In genomic region chr11:31803319-31803891, GRCm38 (mm10) we compare ENCODE assay signal across 9 mouse cellular contexts.
DNase-seq lines count a peak whose midpoint lies in the region; ATAC-seq and TF ChIP-seq lines count a peak whose summit lies in the region.
"Had no signal": no experiment of that assay in that cellular context is flagged by ENCODE, and none has a peak within 500 bp of the region (broad histone marks: within the 10 kb centered on the region; RNA-seq: fewer than 3 reads in every experiment).

No protein-coding gene starts in this region.

- peaks cover 13% of the 10 kb centered on the region for H3K4me1 ChIP-seq in brown adipose tissue, adult 24 weeks (ENCODE audit: control insufficient read depth, insufficient read depth, insufficient read length, low read length)
- peaks cover 22% of the 10 kb centered on the region for H3K4me1 ChIP-seq in kidney, embryonic 15.5 days

- no peak overlapping the region for H3K4me2 ChIP-seq in kidney, embryonic 15.5 days
- H3K4me2 ChIP-seq: limb, embryonic 15.5 days had no signal

- no peaks in the 10 kb centered on the region for H3K36me3 ChIP-seq in kidney, embryonic 15.5 days
- H3K36me3 ChIP-seq: limb, embryonic 15.5 days had no signal

- no peaks in the 10 kb centered on the region for H3K27me3 ChIP-seq in kidney, embryonic 15.5 days
- H3K27me3 ChIP-seq: limb, embryonic 15.5 days had no signal

- H3K27ac ChIP-seq in gastrocnemius, adult 2 months: peak overlapping the region; percentile 73
- peak overlapping the region; percentile 58 for H3K27ac ChIP-seq in brown adipose tissue, adult 24 weeks (replicated peaks; ENCODE audit: low read depth, low read length)
- H3K27ac ChIP-seq in kidney, embryonic 15.5 days: peak overlapping the region; percentile 51; the same call in 1 of the 2 replicates
- H3K27ac ChIP-seq: limb, embryonic 15.5 days had no signal

- no peaks in the 10 kb centered on the region for H3K9me3 ChIP-seq in kidney, embryonic 15.5 days (replicated peaks)
- H3K9me3 ChIP-seq: limb, embryonic 15.5 days had no signal

- intact Hi-C loops in gastrocnemius, adult 2 months (cut with DNase I): no loop called here

- peak; percentile 45 for DNase-seq in gastrocnemius, adult 2 months
- no peak for DNase-seq in gastrocnemius, postnatal 25 days
- DNase-seq in 416B (ENCODE audit: low read depth): peak; percentile 77
- DNase-seq in gastrocnemius, postnatal 4 days (ENCODE audit: low spot score in 2 of 2): no peak
- DNase-seq in ovary, postnatal 14 days (ENCODE audit: low spot score): no peak

- ATAC-seq in kidney, embryonic 15.5 days (replicated peaks; ENCODE audit: low FRiP score): peak; percentile 62
- ATAC-seq in megakaryocyte-erythroid progenitor cell, adult 5-6 weeks (replicated peaks; ENCODE audit: low FRiP score, low TSS enrichment, poor library complexity, severe bottlenecking): peak; percentile 61

- no peak overlapping the region for H3K9ac ChIP-seq in kidney, embryonic 15.5 days
- H3K9ac ChIP-seq: limb, embryonic 15.5 days had no signal

- no peak for TF ChIP-seq CTCF in gastrocnemius, adult 2 months (IDR thresholded peaks at IDR 0.05)

- no peak overlapping the region for H3K4me3 ChIP-seq in gastrocnemius, adult 2 months
- H3K4me3 ChIP-seq in brown adipose tissue, adult 24 weeks (ENCODE audit: insufficient read depth, low read depth, low read length): no peak overlapping the region
- no peak overlapping the region for H3K4me3 ChIP-seq in kidney, embryonic 15.5 days (replicated peaks)
- H3K4me3 ChIP-seq: limb, embryonic 15.5 days had no signal

- 33% methylated on average over 3 of the region's 3 CpGs for WGBS in kidney, embryonic 15.5 days

Comparison
In these comparisons a context has a peak if more than half of its experiments do, and no peak if none do; other contexts are left out.
1. DNase-seq: peak in gastrocnemius, adult 2 months (single experiment) and 416B (single experiment); none in gastrocnemius, postnatal 25 days (single experiment), gastrocnemius, postnatal 4 days (0 of 2) and ovary, postnatal 14 days (single experiment).
2. Peak in every context shown above with its lines, with median percentiles within 50 percentile points of each other: H3K27ac ChIP-seq.